In the genomic region with DNA sequence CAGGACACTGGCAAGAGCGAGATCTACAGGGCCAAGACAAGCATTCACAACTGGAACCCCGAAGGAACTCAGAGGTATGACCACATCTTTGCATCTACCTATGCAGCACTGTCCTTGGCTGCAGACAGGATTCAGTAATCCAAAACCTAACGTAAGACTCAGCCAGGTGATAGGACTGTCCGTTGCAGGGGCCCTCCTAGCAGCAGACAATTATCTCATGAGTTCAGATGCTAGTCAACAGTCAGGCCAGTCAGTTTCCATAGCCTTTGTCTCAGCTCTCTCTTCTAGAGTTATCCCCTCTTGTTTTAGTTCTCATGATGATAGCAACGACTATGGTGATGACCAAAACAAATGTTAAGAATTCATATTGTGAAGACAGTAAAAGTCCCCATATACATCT, we compare ENCODE assay signal across 18 mouse cellular contexts. TPM values are rescaled to one million over a fixed set of nuclear protein-coding genes. Genes with fewer than 3 reads are reported as not detected.
DNase-seq lines count a peak whose midpoint lies in the region; ATAC-seq and TF ChIP-seq lines count a peak whose summit lies in the region.
"Had no signal": no experiment of that assay in that cellular context is flagged by ENCODE, and none has a peak within 500 bp of the region (broad histone marks: within the 10 kb centered on the region; RNA-seq: fewer than 3 reads in every experiment).

No protein-coding gene starts in this region.

- WGBS in liver, embryonic 11.5 days, result 64% methylated on average over 5 of the region's 5 CpGs
- WGBS in liver, embryonic 15.5 days (ENCODE audit: insufficient replicate concordance), result 44% methylated on average over 5 of the region's 5 CpGs

- ATAC-seq in liver, embryonic 11.5 days (replicated peaks; ENCODE audit: low FRiP score), result peak; percentile 68
- no peak; the same call in 1 of the 2 replicates for ATAC-seq in liver, embryonic 15.5 days (ENCODE audit: insufficient read depth)
- no peak for ATAC-seq in CD4-positive, CD25-positive, alpha-beta regulatory T cell, adult 4 months
- ATAC-seq: forebrain, embryonic 13.5 days; forebrain, postnatal 0 days had no signal

- peak overlapping the region; percentile 16; the same call in 1 of the 2 replicates for H3K27ac ChIP-seq in gastrocnemius, adult 2 months
- H3K27ac ChIP-seq in liver, embryonic 11.5 days (ENCODE audit: low read depth, low read length), result no peak overlapping the region
- no peak overlapping the region for H3K27ac ChIP-seq in liver, embryonic 15.5 days (replicated peaks)
- H3K27ac ChIP-seq: embryonic facial prominence, embryonic 10.5 days; forebrain, embryonic 13.5 days; hindbrain, embryonic 10.5 days; hindbrain, embryonic 14.5 days had no signal

- no peak overlapping the region for H3K9ac ChIP-seq in liver, embryonic 11.5 days (ENCODE audit: low read depth, low read length)
- no peak overlapping the region for H3K9ac ChIP-seq in liver, embryonic 15.5 days
- H3K9ac ChIP-seq: forebrain, embryonic 13.5 days; forebrain, postnatal 0 days; heart, embryonic 12.5 days; hindbrain, embryonic 14.5 days had no signal

- peaks cover 10% of the 10 kb centered on the region for H3K4me1 ChIP-seq in liver, embryonic 11.5 days (replicated peaks; ENCODE audit: control insufficient read depth, insufficient read depth, low read length)
- H3K4me1 ChIP-seq in liver, embryonic 15.5 days (replicated peaks), result peaks cover 10% of the 10 kb centered on the region
- H3K4me1 ChIP-seq: embryonic facial prominence, embryonic 10.5 days; hindbrain, embryonic 10.5 days had no signal

- no peak for DNase-seq in gastrocnemius, adult 2 months
- no peak for DNase-seq in gastrocnemius, postnatal 36 days
- no peak for DNase-seq in liver, embryonic 11.5 days (ENCODE audit: low spot score)
- DNase-seq in neural tube, embryonic 10.5 days (ENCODE audit: extremely low spot score, low spot score), result no peak
- DNase-seq in MN1 (ENCODE audit: low spot score), result no peak
- DNase-seq: adrenal gland, adult 2 months; adrenal gland, postnatal 25 days; B cell, adult 2 months; cerebellum, adult 2 months; cerebellum, postnatal 10 days; forebrain, postnatal 0 days had no signal

- no peaks in the 10 kb centered on the region for H3K27me3 ChIP-seq in liver, embryonic 11.5 days (replicated peaks; ENCODE audit: control insufficient read depth, insufficient read depth, low read length)
- H3K27me3 ChIP-seq in liver, embryonic 15.5 days, result no peaks in the 10 kb centered on the region
- H3K27me3 ChIP-seq: forebrain, embryonic 13.5 days; heart, embryonic 12.5 days had no signal

- no peak overlapping the region for H3K4me2 ChIP-seq in liver, embryonic 11.5 days
- peak overlapping the region; percentile 8; the same call in 1 of the 2 replicates for H3K4me2 ChIP-seq in liver, embryonic 15.5 days
- H3K4me2 ChIP-seq: forebrain, embryonic 13.5 days; heart, embryonic 12.5 days; hindbrain, embryonic 14.5 days had no signal

- no peak for TF ChIP-seq CTCF in gastrocnemius, adult 2 months (IDR thresholded peaks at IDR 0.05)

- H3K4me3 ChIP-seq in gastrocnemius, adult 2 months, result no peak overlapping the region
- no peak overlapping the region for H3K4me3 ChIP-seq in liver, embryonic 11.5 days (ENCODE audit: low read depth, low read length)
- no peak overlapping the region for H3K4me3 ChIP-seq in liver, embryonic 15.5 days (replicated peaks)
- H3K4me3 ChIP-seq: embryonic facial prominence, embryonic 10.5 days; forebrain, embryonic 13.5 days; heart, embryonic 12.5 days; hindbrain, embryonic 10.5 days had no signal

- H3K9me3 ChIP-seq in liver, embryonic 11.5 days (ENCODE audit: control insufficient read depth, low read length), result no peaks in the 10 kb centered on the region
- H3K9me3 ChIP-seq in liver, embryonic 15.5 days (replicated peaks), result no peaks in the 10 kb centered on the region
- H3K9me3 ChIP-seq: embryonic facial prominence, embryonic 10.5 days; forebrain, embryonic 13.5 days; heart, embryonic 12.5 days; hindbrain, embryonic 10.5 days had no signal

- intact Hi-C loops in gastrocnemius, adult 2 months (cut with DNase I), result no loop called here
- intact Hi-C loops in gastrocnemius, postnatal 36 days (cut with DNase I), result no loop called here

- no peaks in the 10 kb centered on the region for H3K36me3 ChIP-seq in liver, embryonic 11.5 days (ENCODE audit: control insufficient read depth, insufficient read depth, low read length)
- no peaks in the 10 kb centered on the region for H3K36me3 ChIP-seq in liver, embryonic 15.5 days (replicated peaks)
- H3K36me3 ChIP-seq: embryonic facial prominence, embryonic 10.5 days; heart, embryonic 12.5 days had no signal

RNA-seq across cellular contexts. Expression of gene Ralgapa1, which starts 20.8 kb away (rescaled TPM):
- total RNA-seq in gastrocnemius, adult 2 months (2021), result 10 to 100 TPM; 37.7 to 44.1 TPM
- total RNA-seq in gastrocnemius, postnatal 36 days (2021), result 10 to 100 TPM; 34.8 to 36.8 TPM
- polyA plus RNA-seq in liver, embryonic 11.5 days (2014; fragmentation: Nextera tagmentation; extraction: Ambion mirVana), result 12.0 and 12.3 TPM in 2 replicates
- polyA plus RNA-seq in liver, embryonic 15.5 days (2015; fragmentation: Nextera tagmentation; extraction: Ambion mirVana), result 3.2 and 4.1 TPM in 2 replicates
- polyA plus RNA-seq in CD4-positive, CD25-positive, alpha-beta regulatory T cell, adult 4 months (2017; shearing (Covaris generic)), result 10 to 100 TPM; 14.0 to 17.4 TPM

RNA-seq across cellular contexts. Expression of gene Brms1l, which starts 36.0 kb away (rescaled TPM):
- total RNA-seq in gastrocnemius, adult 2 months (2021), result 10 to 100 TPM; 17.9 to 22.7 TPM
- total RNA-seq in gastrocnemius, postnatal 36 days (2021), result 10 to 100 TPM; 12.5 to 20.8 TPM
- polyA plus RNA-seq in liver, embryonic 11.5 days (2014; fragmentation: Nextera tagmentation; extraction: Ambion mirVana), result 30.8 and 32.1 TPM in 2 replicates
- 12.0 and 12.5 TPM in 2 replicates for polyA plus RNA-seq in liver, embryonic 15.5 days (2015; fragmentation: Nextera tagmentation; extraction: Ambion mirVana)
- polyA plus RNA-seq in CD4-positive, CD25-positive, alpha-beta regulatory T cell, adult 4 months (2017; shearing (Covaris generic)), result 10 to 100 TPM; 13.8 to 15.8 TPM
